Mouse (Mus musculus): ENCODE results near the gene Sult2b1.

Gene Sult2b1

DNA sequence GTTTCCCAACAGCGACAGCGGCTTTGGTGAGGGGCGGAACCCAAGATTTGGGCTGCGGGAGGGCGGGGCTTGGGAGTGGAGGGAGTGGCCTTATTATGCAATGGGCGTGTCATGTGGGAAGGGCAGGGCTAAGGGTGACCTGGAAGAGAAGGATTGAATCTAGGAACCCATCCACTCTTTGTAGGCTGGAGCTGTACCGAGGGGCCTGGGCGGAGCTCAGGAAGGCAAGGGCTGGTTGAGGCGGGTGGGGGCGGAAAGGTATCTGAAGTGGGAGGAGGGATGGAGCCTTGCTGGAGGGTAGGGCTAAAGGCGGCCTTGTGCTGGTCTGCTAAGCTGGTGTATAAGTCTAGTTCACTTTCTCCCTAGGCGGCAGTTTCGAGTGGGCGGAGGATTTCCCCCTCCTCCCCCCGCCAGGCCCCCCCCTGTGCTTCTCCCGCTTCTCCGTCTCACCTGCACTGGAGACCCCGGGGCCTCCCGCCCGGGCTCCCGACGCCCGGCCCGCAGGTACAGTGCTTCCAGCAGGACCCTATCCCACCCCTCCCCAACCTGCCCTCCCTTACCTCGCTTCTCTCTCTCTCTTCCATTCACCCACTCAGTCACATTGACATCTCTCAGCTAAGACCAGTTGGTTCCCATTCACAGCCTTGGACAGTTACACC is 16.2 kb upstream of the Sult2b1 start:
- peak; percentile 94 for DNase-seq

DNA sequence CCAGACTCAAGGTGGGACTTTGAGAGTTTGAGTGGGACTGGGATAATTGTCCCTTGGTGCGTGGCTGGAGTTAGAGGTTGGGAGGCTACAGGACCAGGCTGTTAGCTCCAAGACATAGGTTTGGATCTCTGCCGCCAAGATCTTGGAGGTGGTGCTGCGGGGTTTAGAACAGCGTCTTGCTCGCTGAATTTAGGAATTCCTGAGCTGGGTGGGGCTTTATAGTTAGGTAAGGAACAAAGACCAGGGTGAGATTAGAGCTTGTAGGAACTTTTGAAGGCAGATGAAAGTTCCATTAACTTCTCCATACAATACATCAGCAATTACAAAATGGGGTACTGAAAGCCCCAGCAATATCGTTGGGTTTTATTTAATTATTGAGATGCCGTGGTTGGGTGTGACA is 15.5 kb upstream of the Sult2b1 start:
- DNase-seq, result peak; percentile 85

DNA sequence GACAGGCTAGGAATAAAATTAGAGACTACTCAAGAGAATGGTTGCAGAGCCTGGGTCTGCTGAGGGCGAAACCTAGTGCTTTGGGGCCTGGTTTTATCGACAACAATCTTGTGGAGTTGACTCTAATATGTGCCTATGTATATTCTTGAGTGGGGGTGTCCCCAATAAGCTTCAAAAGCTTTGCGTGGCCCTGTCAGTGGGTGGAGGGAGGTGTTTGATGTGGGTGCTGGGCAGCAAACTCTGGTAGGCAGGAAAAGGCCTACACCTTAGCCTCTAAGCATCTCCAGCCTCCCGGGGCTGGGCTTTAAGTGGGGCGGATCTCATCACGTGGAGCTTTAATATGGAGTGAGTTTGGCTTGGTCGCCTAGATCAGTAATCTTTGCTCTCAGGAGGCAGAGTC is 14.5 kb upstream of the Sult2b1 start:
- no peak for DNase-seq

GRCm38 (mm10) chr7:45798511-45798836 is 14.0 kb upstream of the Sult2b1 start:
- DNase-seq, result peak; percentile 90

DNA sequence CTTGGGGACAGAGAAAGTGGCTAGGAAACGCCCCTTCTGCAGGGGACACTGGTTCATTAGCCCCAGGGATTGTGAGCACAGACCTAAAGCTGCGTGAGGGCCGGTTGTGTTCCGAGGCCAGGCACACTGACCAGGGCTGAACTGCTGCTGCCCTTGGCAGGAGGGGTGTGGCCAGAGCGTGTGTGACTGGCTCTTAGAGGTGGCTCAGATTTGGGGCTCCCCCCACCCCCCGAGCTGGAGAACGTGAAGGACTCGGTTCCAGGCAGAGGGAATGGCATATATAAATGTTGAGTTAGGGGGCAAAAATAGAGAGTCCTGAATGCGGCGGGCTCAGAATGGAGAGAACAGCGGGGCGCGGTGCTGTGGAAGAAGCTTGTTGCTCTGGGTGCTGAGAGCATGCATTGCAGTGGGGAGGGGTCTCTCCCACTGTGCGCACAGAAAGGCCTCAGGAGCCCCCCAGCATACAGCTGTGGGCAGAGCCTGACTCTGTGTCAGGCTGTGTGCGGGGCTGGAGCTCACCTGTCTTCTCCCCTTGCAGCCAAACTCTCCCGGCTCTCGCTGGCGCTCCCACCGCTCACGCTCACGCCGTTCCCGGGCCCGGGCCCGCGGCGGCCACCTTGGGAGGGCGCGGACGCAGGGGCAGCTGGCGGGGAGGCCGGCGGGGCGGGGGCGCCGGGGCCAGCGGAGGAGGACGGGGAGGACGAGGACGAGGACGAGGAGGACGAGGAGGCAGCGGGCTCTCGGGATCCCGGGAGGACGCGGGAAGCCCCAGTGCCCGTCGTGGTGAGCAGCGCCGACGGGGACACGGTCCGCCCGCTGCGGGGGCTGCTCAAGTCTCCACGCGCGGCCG is 13.4 kb upstream of the Sult2b1 start:
- peak; percentile 84 for DNase-seq

- DNase-seq, result peak; percentile 81
These were observed 12.5 kb upstream of the Sult2b1 start for GRCm38 (mm10) chr7:45796950-45797349.

- peak; percentile 91 for DNase-seq
These were observed 10.5 kb upstream of the Sult2b1 start for GRCm38 (mm10) chr7:45794971-45795370.

DNA sequence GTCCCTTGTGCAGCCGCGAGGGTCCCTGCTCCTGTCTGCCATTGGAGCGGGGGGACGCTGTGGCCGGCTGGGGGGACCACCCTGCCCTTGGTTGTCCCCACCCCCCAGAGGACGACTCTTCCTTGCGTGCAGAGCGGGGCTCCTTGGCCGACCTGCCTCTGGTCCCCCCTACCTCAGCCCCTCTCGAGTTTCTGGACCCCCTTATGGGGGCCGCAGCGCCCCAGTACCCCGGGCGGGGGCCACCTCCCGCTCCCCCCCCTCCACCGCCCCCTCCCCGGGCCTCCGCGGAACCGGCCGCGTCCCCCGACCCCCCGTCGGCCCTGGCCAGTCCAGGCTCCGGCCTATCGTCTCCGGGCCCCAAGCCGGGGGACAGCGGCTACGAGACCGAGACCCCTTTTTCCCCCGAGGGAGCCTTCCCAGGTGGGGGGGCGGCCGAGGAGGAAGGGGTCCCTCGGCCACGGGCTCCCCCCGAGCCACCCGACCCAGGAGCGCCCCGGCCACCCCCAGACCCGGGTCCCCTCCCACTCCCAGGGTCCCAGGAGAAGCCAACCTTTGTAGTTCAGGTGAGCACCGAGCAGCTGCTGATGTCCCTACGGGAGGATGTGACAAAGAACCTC is 9.6 kb upstream of the Sult2b1 start:
- DNase-seq, result peak; percentile 88

DNA sequence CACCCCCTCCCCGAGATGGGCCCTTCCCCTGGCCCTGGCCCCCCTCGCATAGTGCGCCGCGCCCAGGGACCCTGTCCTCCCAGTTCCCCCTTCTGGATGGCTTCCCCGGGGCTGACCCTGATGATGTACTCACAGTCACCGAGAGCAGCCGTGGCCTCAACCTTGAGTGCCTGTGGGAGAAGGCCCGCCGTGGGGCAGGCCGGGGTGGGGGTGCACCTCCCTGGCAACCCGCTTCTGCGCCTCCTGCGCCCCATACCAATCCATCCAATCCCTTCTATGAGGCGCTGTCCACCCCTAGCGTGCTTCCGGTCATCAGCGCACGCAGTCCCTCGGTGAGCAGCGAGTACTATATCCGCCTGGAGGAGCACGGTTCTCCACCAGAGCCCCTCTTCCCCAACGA is 8.8 kb upstream of the Sult2b1 start:
- peak; percentile 80 for DNase-seq

DNA sequence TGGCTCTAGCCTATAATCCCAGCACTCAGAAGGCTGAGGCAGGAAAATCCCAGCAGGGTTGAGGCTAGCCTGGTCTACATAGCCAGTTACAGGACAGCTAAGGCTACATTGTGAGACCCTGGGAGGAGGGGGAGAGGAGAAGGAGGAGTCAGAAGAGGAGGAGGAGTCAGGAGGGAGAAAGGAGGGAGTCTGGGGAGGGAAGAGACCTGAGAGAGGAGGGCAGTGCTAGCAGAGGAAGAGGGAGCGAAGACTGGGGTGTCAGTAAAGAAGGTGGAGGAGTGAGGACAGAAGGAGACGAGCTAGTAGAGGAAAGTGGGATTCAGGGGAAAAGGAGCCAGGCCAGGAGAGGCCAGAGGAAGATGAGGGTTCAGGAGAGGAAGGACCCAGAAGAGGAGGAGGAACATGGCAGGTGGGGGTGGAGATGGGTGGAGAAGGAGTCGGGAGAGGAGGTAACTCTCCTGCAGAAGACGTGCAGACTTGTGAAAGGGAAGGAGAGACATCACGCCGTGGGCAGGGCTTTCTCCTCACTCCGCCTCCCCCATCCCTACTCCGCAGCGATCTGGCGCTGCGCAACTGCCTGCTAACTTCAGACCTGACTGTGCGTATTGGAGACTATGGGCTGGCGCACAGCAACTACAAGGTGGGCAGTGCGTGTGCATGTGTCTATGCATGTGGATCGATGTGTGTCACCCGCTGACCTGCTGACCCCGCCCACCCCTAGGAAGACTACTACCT is 7.5 kb upstream of the Sult2b1 start:
- DNase-seq, result no peak

DNA sequence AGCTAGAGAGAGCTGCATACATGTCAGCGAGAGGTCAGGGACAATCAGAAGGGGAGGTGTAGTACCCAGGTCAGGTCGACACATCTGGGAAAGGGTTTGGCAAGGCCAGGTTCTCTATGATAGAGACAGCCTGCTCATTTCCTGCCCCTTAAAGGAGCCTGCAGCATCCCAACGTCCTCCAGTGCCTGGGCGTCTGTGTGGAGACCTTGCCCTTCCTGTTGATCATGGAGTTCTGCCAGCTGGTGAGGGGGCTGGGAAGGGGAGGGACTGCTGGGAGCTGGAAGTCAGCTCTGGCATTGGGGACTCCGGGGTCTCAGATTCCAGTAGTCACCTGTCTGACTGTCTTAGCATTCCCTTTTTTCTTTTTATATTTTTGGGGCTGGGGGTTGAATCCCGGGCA is 6.3 kb upstream of the Sult2b1 start:
- DNase-seq, result peak; percentile 81

GRCm38 (mm10) chr7:45787642-45788041 is 3.2 kb upstream of the Sult2b1 start:
- DNase-seq, result peak; percentile 79

DNA sequence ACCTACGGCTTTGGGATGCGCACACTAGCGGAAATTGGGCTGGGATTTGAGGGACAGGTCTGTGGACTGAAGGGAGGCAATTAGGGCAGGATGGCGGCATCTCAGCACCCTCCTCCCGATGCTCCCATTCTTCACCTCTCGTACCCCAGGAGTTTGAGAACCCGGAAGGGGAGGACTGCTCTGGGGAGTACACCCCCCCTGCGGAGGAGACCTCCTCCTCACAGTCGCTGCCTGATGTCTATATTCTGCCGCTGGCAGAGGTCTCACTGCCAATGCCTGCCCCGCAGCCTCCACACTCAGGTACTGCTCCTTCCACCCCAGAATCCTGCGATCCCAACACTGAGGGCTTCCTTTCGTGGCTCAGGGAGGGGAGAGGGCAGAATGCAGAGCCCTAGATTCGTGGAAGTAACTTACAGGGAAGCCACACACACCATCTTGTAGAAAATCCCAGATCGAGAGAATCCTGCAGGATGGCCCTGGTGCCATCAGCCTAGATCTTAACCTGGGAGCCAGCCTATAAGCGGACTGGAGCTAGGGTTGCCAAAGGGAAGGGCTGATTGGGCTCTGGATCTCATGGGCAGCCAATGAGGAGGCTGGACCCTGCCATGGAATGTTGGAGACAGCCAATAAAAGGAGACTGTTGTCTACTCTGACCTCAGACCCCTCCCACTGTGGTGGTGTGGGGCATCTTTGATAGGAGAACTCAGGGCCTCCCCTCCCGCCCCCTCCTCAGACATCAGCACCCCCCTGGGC is 2.4 kb upstream of the Sult2b1 start:
- peak; percentile 83 for DNase-seq

GRCm38 (mm10) chr7:45786136-45786578 is 1.7 kb upstream of the Sult2b1 start:
- peak; percentile 87 for DNase-seq

DNA sequence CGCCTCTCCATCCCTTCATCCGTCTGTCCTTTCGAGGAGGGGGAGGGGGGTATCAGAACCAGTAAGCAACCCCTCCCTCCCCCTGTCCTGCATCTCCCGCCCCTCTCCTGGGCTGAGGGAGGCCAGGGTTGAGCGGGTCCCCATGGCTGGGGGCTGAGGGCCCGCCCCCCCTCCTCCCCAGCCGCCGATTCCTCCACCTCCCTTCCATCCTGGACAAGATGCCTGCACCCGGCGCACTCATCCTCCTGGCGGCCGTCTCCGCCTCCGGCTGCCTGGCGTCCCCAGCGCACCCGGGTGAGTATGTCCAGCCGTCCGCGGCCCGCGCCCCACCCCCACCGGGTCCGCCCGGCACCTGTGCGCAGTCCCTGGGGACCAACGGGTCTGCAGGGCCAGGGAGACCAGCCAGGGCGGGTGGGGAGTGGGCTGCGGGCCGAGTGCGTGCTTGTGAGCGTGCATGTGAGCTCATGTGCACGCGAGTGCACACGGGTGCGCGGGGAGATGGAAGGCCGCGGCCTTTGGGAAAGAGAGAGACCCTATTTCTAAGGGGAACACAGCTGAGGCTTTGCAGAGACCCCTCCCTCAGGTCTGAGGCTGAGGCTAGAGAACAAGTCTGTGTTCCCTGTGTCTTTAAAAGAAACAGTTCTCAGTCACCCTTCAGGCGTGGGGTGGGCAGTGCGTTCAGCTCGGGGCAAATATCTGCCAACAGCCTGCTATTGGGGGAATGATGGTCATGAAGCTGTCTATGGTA is 1.1 kb upstream of the Sult2b1 start:
- peak; percentile 89 for DNase-seq

DNA sequence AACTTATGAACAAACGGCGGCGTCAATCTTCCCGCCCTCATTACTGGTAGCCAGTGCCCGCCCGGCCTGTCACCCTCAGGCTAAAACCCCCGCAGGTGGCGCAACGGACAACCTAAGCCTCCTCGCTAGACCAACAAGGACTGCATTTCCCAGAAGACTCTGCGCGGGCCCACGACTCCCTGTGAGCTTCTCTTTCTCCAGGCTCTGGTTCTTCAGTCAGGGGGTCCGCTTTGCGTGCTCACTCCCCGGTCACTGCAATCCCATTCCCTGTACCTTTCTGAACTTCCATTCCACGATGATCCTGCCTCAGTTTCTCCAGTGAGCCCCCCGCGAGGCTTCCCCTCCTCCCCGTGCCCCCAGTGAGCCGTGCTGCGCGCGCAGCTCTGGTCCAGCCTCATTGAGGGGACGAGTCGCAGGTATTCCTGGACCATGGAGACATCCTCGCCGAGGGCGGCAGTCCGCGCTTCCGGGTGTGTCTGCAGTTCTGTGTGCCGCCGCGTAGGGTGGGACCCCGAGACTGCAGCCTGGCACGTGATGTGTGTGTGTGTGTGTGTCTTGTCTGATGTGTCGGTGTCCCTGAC is 868 bp downstream of the Sult2b1 start, which contains the start of gene Lmtk3:
TSS of gene Lmtk3 (plus strand) at position 228 of the 581 bp plus-strand sequence.
- DNase-seq, result no peak

GRCm38 (mm10) chr7:45782271-45782670 is 2.2 kb downstream of the Sult2b1 start:
- DNase-seq, result no peak

DNA sequence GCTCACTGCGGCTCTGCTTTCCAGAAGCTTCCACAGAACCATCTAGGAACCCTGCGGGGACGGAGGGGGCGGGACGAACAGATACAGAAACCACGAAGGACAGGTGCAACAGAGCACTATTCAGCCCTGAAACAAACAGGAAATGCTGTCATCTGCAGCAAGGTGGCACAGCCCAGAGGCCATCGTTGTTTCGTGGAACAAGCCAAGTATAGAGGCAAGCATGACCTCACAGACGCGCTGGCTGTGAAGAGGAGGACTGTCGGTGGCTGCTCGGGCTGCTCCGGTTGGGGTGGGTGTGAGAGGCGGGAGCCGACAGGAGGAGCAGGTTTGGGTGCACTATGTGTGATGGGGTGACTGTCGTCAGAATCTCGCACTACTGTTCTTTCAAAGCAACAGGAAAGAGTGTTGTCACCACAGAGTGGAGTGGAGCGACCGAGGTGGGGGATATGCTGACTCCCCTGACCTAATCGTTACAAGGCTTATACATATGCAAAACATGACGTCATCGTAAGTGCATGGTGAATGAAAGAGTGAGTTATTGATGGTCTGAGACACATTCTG is 5.3 kb downstream of the Sult2b1 start:
- no peak for DNase-seq

DNA sequence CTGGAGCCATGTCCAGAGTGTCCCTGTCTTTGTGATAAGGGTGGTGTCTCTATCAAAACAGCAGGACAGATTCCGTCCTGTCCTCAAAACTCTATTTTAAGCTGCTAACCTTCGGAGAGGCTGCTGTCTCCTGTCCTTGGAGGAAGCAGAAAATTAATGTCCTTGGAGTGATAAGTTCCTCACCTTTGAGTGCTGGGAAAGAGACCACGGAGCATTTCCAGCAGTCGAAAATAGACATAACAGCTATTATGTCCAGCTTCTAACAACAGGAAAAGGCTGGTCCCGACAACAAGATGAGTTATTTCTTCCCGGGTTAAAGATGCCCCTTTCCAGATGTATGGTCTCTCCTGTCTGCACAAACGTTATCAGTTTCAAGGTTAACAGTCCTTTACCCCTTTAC is 9.2 kb downstream of the Sult2b1 start:
- no peak for DNase-seq

DNA sequence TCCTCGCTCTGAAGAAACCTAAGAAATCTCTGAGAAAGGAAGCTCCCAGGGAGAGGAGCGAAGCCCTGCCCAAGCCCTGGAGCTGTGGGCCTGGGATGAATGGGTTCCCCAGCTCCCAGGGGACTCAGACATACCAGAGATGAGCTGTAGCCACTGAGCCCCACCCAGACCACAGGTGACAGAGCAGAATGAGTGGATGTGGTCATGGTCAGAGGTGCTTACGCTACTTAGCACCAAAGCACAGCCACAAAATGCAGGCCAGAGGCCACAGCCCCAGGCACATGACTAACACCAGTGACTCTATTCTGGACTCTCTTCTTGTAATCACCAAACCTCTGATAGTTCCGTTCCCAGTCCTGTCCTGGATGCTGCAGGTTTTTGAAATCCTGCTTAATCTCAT is 13.4 kb downstream of the Sult2b1 start:
- DNase-seq, result peak; percentile 82

Data from heart, adult 11 months (tissue).